Mouse (Mus musculus) forebrain, embryonic 15.5 days (tissue): ENCODE measurements at regions not wholly inside any gene's neighbourhood (a gene's known extent, or its start where the extent isn't known, plus 50 kb on each side); places are given as distances from the start of the nearest gene placed in this dataset.

ENCODE experiments used
- ATAC-seq: fragments of 200-750 bp; cut with Nextera tagmentation; replicated peaks from 2 replicates; pipeline ENCODE4 v1.8.0; 2017; ENCODE audit warnings: mild to moderate bottlenecking, moderate TSS enrichment, moderate library complexity
- H3K27ac ChIP-seq: fragments of 300-500 bp; sonication (generic); replicated peaks from 2 replicates; pipeline ENCODE4 v1.5.1; 2015; ENCODE audit warnings: mild to moderate bottlenecking, inconsistent platforms
- H3K27me3 ChIP-seq: fragments of 300-500 bp; sonication (generic); 2 replicates; pipeline ENCODE4 v1.6.1; 2015; ENCODE audit warnings: inconsistent platforms
- H3K36me3 ChIP-seq: fragments of 300-500 bp; sonication (generic); 2 replicates; pipeline ENCODE4 v1.6.1; 2015; ENCODE audit warnings: mild to moderate bottlenecking, inconsistent platforms
- H3K4me1 ChIP-seq: fragments of 300-500 bp; sonication (generic); 2 replicates; pipeline ENCODE4 v1.6.1; 2015; ENCODE audit warnings: inconsistent platforms
- H3K4me2 ChIP-seq: fragments of 300-500 bp; sonication (generic); replicated peaks from 2 replicates; pipeline ENCODE4 v1.6.1; 2015; ENCODE audit warnings: mild to moderate bottlenecking, inconsistent platforms
- H3K4me3 ChIP-seq: fragments of 300-500 bp; sonication (generic); 2 replicates; pipeline ENCODE4 v1.5.1; 2015; ENCODE audit warnings: mild to moderate bottlenecking, inconsistent platforms
- H3K9ac ChIP-seq: fragments of 300-500 bp; sonication (generic); replicated peaks from 2 replicates; pipeline ENCODE4 v1.6.1; 2015; ENCODE audit warnings: mild to moderate bottlenecking, inconsistent platforms
- H3K9me3 ChIP-seq: fragments of 300-500 bp; sonication (generic); 2 replicates; pipeline ENCODE4 v1.6.1; 2016; ENCODE audit warnings: inconsistent platforms
- WGBS: fragments of 180-500 bp; shearing (Covaris S2); methylation state at CpG from one replicate; pipeline ENCODE4 v1.1.7; 2015; ENCODE audit warnings: mixed read lengths; 5-methylcytosine and 5-hydroxymethylcytosine counted together

DNA sequence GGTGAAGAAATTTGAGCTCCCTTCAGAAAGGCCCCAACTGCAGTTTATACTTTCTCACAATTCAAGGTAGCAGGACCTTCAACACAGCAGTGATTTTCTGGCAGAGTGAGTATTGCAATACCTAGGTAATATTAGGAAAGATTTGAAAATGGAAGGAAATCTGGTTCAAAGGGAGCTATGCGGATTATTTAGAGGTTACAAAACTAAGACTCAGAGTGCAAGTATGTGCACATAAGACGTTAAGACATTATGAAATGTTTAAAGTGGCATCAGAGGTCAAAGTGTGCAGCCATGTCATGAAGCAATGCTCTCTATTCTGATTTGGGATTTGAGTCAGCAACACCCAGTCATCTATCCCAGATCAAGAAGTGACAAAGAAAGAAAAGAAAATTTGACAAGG is 164.6 kb downstream of the Ptn start:
- Histone ChIP-seq H3K9ac (no peak overlapping the region), H3K9me3 (no peaks in the 10 kb centered on the region), H3K4me3 (no peak overlapping the region), H3K27ac (peak overlapping the region; percentile 52; the same call in 1 of the 2 replicates), H3K27me3 (no peaks in the 10 kb centered on the region), H3K36me3 (no peaks in the 10 kb centered on the region), H3K4me1 (peaks cover 12% of the 10 kb centered on the region), H3K4me2 (no peak overlapping the region)
- ATAC-seq, result no peak; the same call in 1 of the 2 replicates
- WGBS, result 35% methylated on average over 2 of the region's 2 CpGs

DNA sequence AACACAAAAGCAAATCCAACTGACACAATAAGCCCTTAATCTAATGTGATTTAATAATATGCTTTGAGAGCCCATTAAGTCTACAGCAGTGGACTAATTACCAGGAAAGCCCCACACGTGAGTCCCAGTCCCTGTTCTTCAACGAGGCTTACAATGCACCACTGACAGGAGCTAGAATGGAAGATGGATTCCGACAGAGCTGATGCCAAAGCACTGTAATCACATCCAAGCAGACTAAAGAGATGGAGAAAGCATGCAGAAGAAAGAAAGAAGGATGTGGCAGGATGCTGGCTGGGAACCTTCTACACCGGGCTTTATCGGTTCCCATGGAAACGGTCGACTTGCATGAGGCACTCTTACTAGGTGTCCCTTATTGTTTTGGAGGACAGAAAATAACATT is 165.1 kb downstream of the Ptn start:
- Histone ChIP-seq H3K4me2 (no peak overlapping the region), H3K4me1 (peaks cover 12% of the 10 kb centered on the region), H3K9ac (no peak overlapping the region), H3K9me3 (no peaks in the 10 kb centered on the region), H3K4me3 (no peak overlapping the region), H3K27ac (peak overlapping the region; percentile 52; the same call in 1 of the 2 replicates), H3K36me3 (no peaks in the 10 kb centered on the region), H3K27me3 (no peaks in the 10 kb centered on the region)
- 3% methylated on average over 7 of the region's 7 CpGs for WGBS
- ATAC-seq, result peak; percentile 98

DNA sequence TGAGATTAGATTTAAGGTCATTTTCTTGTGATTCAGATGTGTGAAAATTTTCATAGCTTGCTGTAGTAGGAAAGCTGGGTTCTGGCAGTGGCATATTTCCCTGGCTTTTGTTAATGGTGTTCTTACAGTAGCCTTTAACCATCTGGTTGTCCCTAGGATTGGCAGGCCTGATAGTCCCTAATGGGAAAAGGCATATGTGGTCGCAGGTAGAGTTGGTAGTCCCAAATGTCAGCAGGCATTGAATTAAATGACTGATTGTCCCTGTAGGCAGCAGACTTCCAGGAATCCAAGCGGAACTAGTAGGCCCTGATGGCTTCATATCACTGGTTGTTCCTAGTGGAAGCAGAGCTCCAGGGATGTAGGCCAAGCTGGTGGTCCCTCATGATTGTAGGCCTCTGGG is 173.0 kb downstream of the Ptn start:
- Histone ChIP-seq H3K9ac (no peak overlapping the region), H3K27me3 (no peaks in the 10 kb centered on the region), H3K4me2 (no peak overlapping the region), H3K9me3 (0 out of 2 replicates have a peak, but pooled peaks cover 3% of the 10 kb centered on the region), H3K36me3 (no peaks in the 10 kb centered on the region), H3K27ac (no peak overlapping the region), H3K4me1 (no peaks in the 10 kb centered on the region), H3K4me3 (no peak overlapping the region)
- ATAC-seq, result no peak
- 91% methylated on average over 2 of the region's 2 CpGs for WGBS

DNA sequence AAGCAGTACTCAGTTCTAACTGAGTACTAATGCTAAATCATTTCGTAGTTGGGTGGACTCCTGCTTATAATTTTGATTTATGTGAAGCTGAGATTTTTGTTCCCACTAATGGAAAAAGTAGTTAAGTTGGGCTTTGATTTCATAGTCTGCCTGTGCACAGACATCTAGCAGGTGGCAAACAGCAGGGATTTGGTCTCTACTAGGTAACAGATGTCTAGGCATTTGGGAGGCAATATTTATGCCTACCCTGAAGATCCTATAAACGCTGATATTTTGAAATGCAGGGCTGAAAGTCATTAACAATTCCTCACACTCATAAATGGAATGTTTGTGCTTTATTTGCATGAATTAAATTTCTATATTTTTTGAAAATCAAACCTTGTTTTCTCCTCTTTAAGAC is 182.4 kb downstream of the Ptn start:
- 0 out of 2 replicates have a peak, but pooled peaks have one; percentile 57 for ATAC-seq
- H3K9ac ChIP-seq, result no peak overlapping the region
- H3K4me3 ChIP-seq, result no peak overlapping the region
- H3K36me3 ChIP-seq, result no peaks in the 10 kb centered on the region
- H3K27ac ChIP-seq, result no peak overlapping the region
- no peaks in the 10 kb centered on the region for H3K4me1 ChIP-seq
- no peaks in the 10 kb centered on the region for H3K9me3 ChIP-seq
- 54% methylated on average over 2 of the region's 2 CpGs for WGBS
- H3K4me2 ChIP-seq, result no peak overlapping the region
- no peaks in the 10 kb centered on the region for H3K27me3 ChIP-seq

DNA sequence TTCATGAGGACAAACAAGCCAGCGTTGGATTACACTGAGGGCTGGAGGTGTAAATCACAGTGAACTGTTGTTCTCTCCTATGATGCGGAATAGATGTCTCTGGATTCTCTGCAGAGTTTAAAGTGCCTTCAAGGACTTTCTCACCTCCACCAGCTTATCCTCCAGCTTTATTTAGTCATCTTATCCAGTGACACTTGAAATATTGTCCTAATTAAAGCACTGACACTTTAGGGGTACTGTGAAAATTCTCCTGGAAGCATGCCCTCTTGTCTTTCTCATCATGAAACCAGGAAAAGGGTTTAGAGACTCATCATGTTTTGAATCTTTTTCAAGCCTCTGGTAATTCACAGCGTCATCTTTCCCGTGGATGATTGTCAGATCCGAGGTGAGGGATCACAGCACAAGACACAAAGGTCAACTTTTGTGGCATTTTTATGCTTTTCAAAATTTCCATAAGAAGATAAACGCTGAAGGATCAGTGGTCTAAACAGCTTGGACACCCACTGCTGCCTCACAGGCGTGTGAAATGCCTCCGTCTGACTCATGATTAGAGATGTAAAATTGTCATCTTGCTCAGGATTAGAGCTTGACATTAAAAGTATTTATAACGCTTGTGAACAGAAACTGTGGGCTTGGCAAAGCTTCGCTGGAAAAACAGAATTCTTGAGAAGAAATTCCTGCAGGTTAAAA is 201.6 kb downstream of the Ptn start:
- 50% methylated on average over 10 of the region's 10 CpGs for WGBS
- no peaks in the 10 kb centered on the region for H3K27me3 ChIP-seq
- no peak overlapping the region for H3K4me2 ChIP-seq
- 0 out of 2 replicates have a peak, but pooled peaks cover 5% of the 10 kb centered on the region for H3K4me1 ChIP-seq
- no peak overlapping the region for H3K9ac ChIP-seq
- no peaks in the 10 kb centered on the region for H3K9me3 ChIP-seq
- no peak overlapping the region for H3K4me3 ChIP-seq
- ATAC-seq, result no peak
- no peak overlapping the region for H3K27ac ChIP-seq
- H3K36me3 ChIP-seq, result no peaks in the 10 kb centered on the region

DNA sequence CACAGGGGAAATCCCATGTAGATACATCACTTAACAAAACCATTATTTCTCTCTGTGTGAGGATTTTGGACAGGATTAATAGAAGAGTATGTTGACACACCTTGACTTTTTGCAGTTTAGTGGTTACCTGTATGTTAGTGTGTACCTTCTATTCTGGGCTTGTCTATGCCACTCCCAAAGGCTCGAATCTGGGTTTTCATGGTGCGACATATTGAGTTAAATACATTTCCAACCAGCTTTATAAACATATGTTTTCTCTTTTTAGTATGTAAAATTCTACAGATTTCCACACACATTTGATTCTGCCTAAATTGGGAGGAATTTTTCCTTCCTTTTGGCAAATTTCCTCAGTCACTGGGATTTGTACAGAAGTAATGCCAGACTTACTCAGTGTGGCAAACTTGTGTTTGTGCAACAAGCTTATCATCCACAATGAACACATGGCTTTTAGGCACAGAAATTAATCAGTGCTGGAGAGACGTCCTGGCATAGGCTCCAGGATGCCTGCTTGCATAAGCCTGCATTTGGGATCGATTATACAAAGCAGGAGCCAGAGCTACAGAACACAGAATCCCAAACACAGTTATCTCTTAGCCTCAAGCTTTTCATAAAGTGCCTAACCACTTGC is 204.3 kb downstream of the Ptn start:
- Histone ChIP-seq H3K27me3 (no peaks in the 10 kb centered on the region), H3K27ac (no peak overlapping the region), H3K36me3 (no peaks in the 10 kb centered on the region), H3K4me2 (no peak overlapping the region), H3K9ac (no peak overlapping the region), H3K4me1 (0 out of 2 replicates have a peak, but pooled peaks cover 5% of the 10 kb centered on the region), H3K9me3 (no peaks in the 10 kb centered on the region), H3K4me3 (no peak overlapping the region)
- 58% methylated on average over 4 of the region's 4 CpGs for WGBS
- ATAC-seq, result peak; percentile 89

DNA sequence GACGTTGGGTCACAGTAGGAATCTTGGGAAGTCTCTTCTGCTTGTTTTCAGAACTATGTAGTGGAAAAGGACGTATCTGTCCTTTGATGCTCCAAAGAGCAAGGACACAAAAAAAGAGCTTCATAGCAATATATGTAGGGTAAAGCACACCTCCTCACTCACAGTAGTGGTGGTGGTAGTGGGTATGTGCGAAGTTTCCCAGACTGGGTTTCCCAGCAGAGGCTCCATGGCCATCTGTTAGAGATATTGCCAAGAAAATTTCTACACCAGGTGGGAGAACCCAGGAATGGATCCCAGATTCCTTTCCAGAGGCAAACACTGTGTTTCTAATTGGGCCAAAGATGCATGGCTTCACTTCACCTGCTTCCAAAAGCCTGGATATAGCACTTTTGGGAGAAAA is 205.2 kb downstream of the Ptn start:
- no peaks in the 10 kb centered on the region for H3K9me3 ChIP-seq
- no peak for ATAC-seq
- no peaks in the 10 kb centered on the region for H3K36me3 ChIP-seq
- H3K4me2 ChIP-seq, result no peak overlapping the region
- H3K9ac ChIP-seq, result no peak overlapping the region
- H3K4me1 ChIP-seq, result 0 out of 2 replicates have a peak, but pooled peaks cover 5% of the 10 kb centered on the region
- H3K27ac ChIP-seq, result no peak overlapping the region
- no peaks in the 10 kb centered on the region for H3K27me3 ChIP-seq
- no peak overlapping the region for H3K4me3 ChIP-seq
- 76% methylated on average over 3 of the region's 3 CpGs for WGBS

DNA sequence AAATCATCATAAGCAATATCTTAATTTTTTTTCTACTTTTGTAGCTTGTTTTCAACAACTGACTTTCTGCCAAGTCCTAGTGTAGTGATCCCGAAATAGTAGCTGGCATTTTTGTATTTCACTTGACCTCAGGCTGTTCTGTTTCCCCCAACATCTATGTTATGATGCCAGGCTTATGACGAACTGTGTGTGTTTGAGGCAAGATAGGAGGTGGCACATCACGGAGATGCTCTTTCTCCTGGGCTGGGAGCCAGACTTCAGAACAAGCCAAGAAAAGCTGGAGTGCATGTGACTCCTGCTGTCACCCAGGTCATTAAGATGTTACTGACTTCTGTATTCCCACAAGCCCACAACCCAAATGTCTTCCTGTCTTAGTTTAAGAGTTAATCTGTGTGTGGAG is 208.7 kb downstream of the Chrm2 start:
- Histone ChIP-seq H3K27me3 (no peaks in the 10 kb centered on the region), H3K36me3 (no peaks in the 10 kb centered on the region), H3K9me3 (no peaks in the 10 kb centered on the region), H3K4me3 (no peak overlapping the region), H3K27ac (no peak overlapping the region), H3K4me1 (no peaks in the 10 kb centered on the region), H3K4me2 (no peak overlapping the region), H3K9ac (no peak overlapping the region)
- 38% methylated on average over 3 of the region's 3 CpGs for WGBS
- no peak for ATAC-seq

DNA sequence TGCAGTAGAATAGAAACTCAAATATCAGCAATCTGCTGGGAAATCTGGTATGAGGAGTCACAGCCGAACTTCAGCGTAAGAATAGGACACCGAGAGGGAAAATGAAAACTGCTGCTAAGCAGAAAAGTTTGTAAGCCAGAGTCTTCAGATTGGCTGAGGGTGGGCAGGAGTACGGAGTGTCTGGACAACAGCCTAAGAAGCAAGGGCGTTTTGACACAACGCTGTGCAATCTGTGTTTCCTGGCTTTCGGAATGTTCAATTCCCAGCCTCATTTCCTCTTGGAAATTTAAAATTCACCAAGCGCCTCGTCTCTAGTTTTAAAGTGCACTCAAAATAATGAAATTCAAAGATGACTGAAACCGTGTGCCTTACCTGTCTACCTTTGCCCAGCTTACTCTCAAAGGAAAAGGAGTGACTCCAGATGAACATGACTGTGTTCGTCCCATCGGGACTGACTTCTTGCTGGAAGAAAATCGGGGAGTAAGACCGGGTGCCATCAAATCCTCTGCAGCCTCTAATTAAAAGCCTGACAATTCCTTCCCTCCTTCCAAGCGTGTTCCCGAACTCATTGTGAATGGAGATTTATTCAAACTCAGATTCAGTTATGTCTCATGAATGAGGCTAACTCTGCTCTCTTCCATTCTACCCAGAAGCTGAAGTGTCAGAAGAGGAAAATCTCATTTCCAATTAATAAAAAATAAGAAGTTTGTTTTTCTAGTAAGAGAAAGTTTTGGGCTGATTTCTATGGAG is 203.2 kb downstream of the Chrm2 start:
- no peak overlapping the region for H3K4me3 ChIP-seq
- peak; percentile 64; the same call in 1 of the 2 replicates for ATAC-seq

DNA sequence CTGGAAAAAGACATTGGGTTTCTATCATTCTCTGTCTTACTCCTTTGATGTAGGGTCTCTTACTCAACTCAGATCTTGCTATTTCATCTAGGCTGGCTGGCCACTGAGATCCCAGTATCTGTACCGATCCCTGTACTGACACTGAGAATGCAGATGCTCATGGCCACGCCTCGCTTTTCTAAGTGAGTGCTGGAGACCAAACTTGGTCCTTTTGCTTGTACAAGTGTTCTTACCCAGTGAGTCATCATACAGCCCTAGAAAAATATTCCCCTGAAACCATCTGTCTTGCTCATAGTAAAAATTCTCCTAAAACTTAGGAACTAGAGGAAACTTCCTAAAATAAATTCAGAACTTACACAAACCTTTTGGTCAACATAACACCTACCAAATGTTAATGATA is 193.2 kb downstream of the Chrm2 start:
- H3K27ac ChIP-seq, result no peak overlapping the region
- no peak overlapping the region for H3K4me3 ChIP-seq
- no peaks in the 10 kb centered on the region for H3K27me3 ChIP-seq
- ATAC-seq, result no peak
- 95% methylated on average over 3 of the region's 3 CpGs for WGBS
- H3K4me1 ChIP-seq, result no peaks in the 10 kb centered on the region
- no peaks in the 10 kb centered on the region for H3K36me3 ChIP-seq
- no peaks in the 10 kb centered on the region for H3K9me3 ChIP-seq
- H3K4me2 ChIP-seq, result no peak overlapping the region
- H3K9ac ChIP-seq, result no peak overlapping the region

More for the DNA sequence above, 203.2 kb downstream of the Chrm2 start:
- no peak overlapping the region for H3K9ac ChIP-seq
- H3K4me1 ChIP-seq, result peaks cover 6% of the 10 kb centered on the region; the same call in 1 of the 2 replicates
- no peaks in the 10 kb centered on the region for H3K36me3 ChIP-seq
- H3K4me2 ChIP-seq, result peak overlapping the region; percentile 29
- no peaks in the 10 kb centered on the region for H3K9me3 ChIP-seq
- H3K27ac ChIP-seq, result peak overlapping the region; percentile 50
- H3K27me3 ChIP-seq, result no peaks in the 10 kb centered on the region
- 53% methylated on average over 16 of the region's 16 CpGs for WGBS
